Mouse (Mus musculus): Measurements from ENCODE around the gene Rnf7. TPM values are rescaled to one million over a fixed set of nuclear protein-coding genes. Genes with fewer than 3 reads are reported as not detected.
"Not testable (repeated sequence)": the region's sequence is repeated elsewhere in the genome, so short reads cannot be mapped to it uniquely, and the experiment has no call there.

Rnf7 gene
- polyA plus RNA-seq (2012; rRNA removed) = 183 and 341 TPM in 2 replicates
- 261 and 272 TPM in 2 replicates for polyA plus RNA-seq (2014; fragmentation: Nextera tagmentation; extraction: Ambion mirVana)

DNA sequence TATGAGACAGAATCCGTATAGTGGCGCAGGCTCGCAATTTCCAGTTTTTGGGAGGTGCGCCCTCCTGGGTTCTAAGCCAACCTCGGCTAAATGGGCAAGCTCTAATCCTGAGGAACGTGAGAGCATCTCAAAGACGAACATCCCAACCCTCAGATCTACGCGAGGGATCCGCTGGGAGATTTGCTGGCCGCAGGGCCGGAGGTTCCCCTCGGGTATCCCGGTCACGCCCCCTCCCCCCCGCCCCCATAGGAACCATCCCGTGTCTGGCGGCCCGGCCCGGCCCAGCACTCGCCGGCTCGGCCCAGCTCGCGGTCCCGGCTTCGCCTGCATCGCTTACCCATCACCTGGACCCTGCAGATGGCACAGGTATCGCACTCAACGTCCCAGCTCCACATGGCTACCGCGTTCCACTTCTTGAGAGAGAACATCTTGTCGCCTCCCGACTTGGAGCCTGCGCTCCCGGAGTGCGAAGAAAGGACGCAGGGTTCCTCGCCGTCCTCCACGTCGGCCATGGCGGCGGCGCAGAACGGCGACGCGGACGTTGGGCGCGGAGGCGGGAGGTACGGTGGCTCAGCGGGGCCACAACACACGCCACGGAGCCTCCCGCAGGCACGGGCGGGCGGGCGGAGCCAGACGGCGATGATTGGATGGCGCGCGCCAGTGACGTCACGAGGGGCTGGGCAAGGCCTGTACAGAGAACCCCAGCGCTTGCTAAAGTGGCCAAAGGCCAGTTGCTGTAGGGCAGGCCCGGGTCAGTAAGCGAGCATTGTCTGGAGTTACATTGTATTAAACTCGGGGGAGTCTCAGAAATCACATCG is at the start of gene Rnf7:
Rnf7 (minus strand) TSS at position 605 of the 818 bp plus-strand sequence.
- Histone ChIP-seq H3K4me3 (replicated peaks; ENCODE audit: low read length) (peak within 1 kb of the TSS; percentile 56), H3K9me3 (ENCODE audit: control insufficient read depth, low read length) (no peaks in the 10 kb centered on the region), H3K36me3 (ENCODE audit: control insufficient read depth, insufficient read depth, low read length) (peaks cover 22% of the 10 kb centered on the region), H3K9ac (ENCODE audit: low read depth, low read length, severe bottlenecking) (peak within 1 kb of the TSS; percentile 73), H3K27ac (replicated peaks; ENCODE audit: low read depth, low read length) (peak within 1 kb of the TSS; percentile 84), H3K4me2 (replicated peaks; ENCODE audit: low read depth, low read length, severe bottlenecking) (peak within 1 kb of the TSS; percentile 56), H3K27me3 (ENCODE audit: control insufficient read depth, insufficient read depth, low read length) (no peaks in the 10 kb centered on the region), H3K4me1 (ENCODE audit: control insufficient read depth, insufficient read depth, low read length) (peaks cover 9% of the 10 kb centered on the region; the same call in 1 of the 2 replicates)
- peak; percentile 99 for ATAC-seq (ENCODE audit: low FRiP score, low read depth)
- under 1% methylated on average over 74 of the region's 74 CpGs for WGBS
- DNase-seq (ENCODE audit: low spot score) = peak; percentile 95
- 0 out of 2 replicates have a peak, but pooled peaks have one; percentile 68 for TF ChIP-seq POLR2A (IDR thresholded peaks at IDR 0.05; ENCODE audit: borderline replicate concordance, extremely low read depth, insufficient read depth, insufficient read length)

GRCm38 (mm10) chr9:96526011-96526410 is 47.5 kb upstream of the Rnf7 start:
- TF ChIP-seq POLR2A (IDR thresholded peaks at IDR 0.05; ENCODE audit: borderline replicate concordance, extremely low read depth, insufficient read depth, insufficient read length) = no peak
- Histone ChIP-seq H3K27ac (replicated peaks; ENCODE audit: low read depth, low read length) (no peak overlapping the region), H3K4me1 (ENCODE audit: control insufficient read depth, insufficient read depth, low read length) (peaks cover 10% of the 10 kb centered on the region), H3K9me3 (ENCODE audit: control insufficient read depth, low read length) (no peaks in the 10 kb centered on the region), H3K36me3 (ENCODE audit: control insufficient read depth, insufficient read depth, low read length) (no peaks in the 10 kb centered on the region), H3K27me3 (ENCODE audit: control insufficient read depth, insufficient read depth, low read length) (no peaks in the 10 kb centered on the region), H3K4me2 (replicated peaks; ENCODE audit: low read depth, low read length, severe bottlenecking) (no peak overlapping the region), H3K4me3 (replicated peaks; ENCODE audit: low read length) (no peak overlapping the region), H3K9ac (ENCODE audit: low read depth, low read length, severe bottlenecking) (no peak overlapping the region)
- DNase-seq (ENCODE audit: low spot score) = no peak
- no peak for ATAC-seq (ENCODE audit: low FRiP score, low read depth)
- WGBS = 87% methylated on average over 4 of the region's 4 CpGs

DNA sequence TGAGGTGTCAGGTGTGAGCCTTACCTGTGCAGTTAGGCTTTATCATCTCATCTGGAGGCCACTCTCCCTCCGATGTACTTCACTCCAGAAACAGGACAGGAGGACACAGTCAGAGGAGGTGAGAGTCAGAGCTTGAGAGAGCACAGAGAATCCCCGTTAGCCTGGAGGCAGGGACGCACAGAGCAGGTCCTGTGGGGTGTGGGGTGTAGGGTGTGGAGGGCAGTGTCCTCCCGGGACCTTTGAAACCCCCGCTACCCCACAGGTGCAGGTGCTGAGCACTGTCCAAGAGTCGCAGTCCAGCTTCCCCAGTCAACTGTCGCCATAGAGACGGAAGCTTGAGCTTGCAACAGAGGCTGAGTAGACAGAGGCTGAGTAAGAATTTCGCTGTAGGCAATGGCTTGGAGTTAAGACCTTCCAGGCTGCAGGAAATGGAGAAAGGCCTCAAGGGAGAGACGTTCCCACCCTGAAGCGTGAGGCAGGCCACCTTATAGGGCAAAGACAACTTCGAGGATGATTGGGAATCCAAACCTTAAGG is 46.6 kb upstream of the Rnf7 start, which contains the start of gene Gm28729:
Gm28729 (minus strand) TSS at position 293 of the 535 bp plus-strand sequence.
- 41% methylated on average over 12 of the region's 12 CpGs for WGBS
- H3K4me1 ChIP-seq (ENCODE audit: control insufficient read depth, insufficient read depth, low read length) = 0 out of 2 replicates have a peak, but pooled peaks cover 2% of the 10 kb centered on the region
- H3K9me3 ChIP-seq (ENCODE audit: control insufficient read depth, low read length) = no peaks in the 10 kb centered on the region
- H3K27ac ChIP-seq (replicated peaks; ENCODE audit: low read depth, low read length) = no peak within 1 kb of the TSS
- H3K9ac ChIP-seq (ENCODE audit: low read depth, low read length, severe bottlenecking) = no peak within 1 kb of the TSS
- H3K4me2 ChIP-seq (replicated peaks; ENCODE audit: low read depth, low read length, severe bottlenecking) = no peak within 1 kb of the TSS
- ATAC-seq (ENCODE audit: low FRiP score, low read depth) (peak; percentile 31), DNase-seq (ENCODE audit: low spot score) (no peak)
- H3K27me3 ChIP-seq (ENCODE audit: control insufficient read depth, insufficient read depth, low read length) = no peaks in the 10 kb centered on the region
- no peak within 1 kb of the TSS for H3K4me3 ChIP-seq (replicated peaks; ENCODE audit: low read length)
- no peaks in the 10 kb centered on the region for H3K36me3 ChIP-seq (ENCODE audit: control insufficient read depth, insufficient read depth, low read length)
- no peak for TF ChIP-seq POLR2A (IDR thresholded peaks at IDR 0.05; ENCODE audit: borderline replicate concordance, extremely low read depth, insufficient read depth, insufficient read length)

GRCm38 (mm10) chr9:96523148-96523547 is 44.7 kb upstream of the Rnf7 start:
- Histone ChIP-seq H3K4me3 (replicated peaks; ENCODE audit: low read length) (no peak overlapping the region), H3K9ac (ENCODE audit: low read depth, low read length, severe bottlenecking) (no peak overlapping the region), H3K36me3 (ENCODE audit: control insufficient read depth, insufficient read depth, low read length) (no peaks in the 10 kb centered on the region), H3K27me3 (ENCODE audit: control insufficient read depth, insufficient read depth, low read length) (no peaks in the 10 kb centered on the region), H3K4me1 (ENCODE audit: control insufficient read depth, insufficient read depth, low read length) (no peaks in the 10 kb centered on the region), H3K9me3 (ENCODE audit: control insufficient read depth, low read length) (no peaks in the 10 kb centered on the region), H3K27ac (replicated peaks; ENCODE audit: low read depth, low read length) (no peak overlapping the region), H3K4me2 (replicated peaks; ENCODE audit: low read depth, low read length, severe bottlenecking) (no peak overlapping the region)
- TF ChIP-seq POLR2A (IDR thresholded peaks at IDR 0.05; ENCODE audit: borderline replicate concordance, extremely low read depth, insufficient read depth, insufficient read length) = no peak
- DNase-seq (ENCODE audit: low spot score) (no peak), ATAC-seq (ENCODE audit: low FRiP score, low read depth) (no peak)
- 83% methylated on average over 5 of the region's 5 CpGs for WGBS

DNA sequence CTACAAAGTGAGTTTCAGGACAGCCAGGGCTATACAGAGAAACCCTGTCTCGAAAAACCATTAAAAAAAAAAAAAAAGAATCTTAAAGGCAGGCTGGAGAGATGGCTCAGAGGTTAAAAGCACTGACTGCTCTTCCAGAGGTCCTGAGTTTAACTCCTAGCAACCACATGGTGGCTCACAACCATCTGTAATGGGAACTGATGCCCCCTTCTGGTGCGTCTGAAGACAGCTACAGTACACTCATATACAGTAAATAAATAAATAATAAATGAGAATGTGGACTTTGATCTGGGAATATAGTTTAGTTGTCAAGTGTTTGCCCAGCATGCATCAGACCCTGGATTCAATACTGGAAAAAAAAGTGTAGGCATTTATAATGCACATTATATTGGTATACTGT is 43.1 kb upstream of the Rnf7 start:
- H3K4me1 ChIP-seq (ENCODE audit: control insufficient read depth, insufficient read depth, low read length); H3K4me2 ChIP-seq (replicated peaks; ENCODE audit: low read depth, low read length, severe bottlenecking); DNase-seq (ENCODE audit: low spot score); H3K36me3 ChIP-seq (ENCODE audit: control insufficient read depth, insufficient read depth, low read length); H3K27me3 ChIP-seq (ENCODE audit: control insufficient read depth, insufficient read depth, low read length); H3K9me3 ChIP-seq (ENCODE audit: control insufficient read depth, low read length); H3K9ac ChIP-seq (ENCODE audit: low read depth, low read length, severe bottlenecking); ATAC-seq (ENCODE audit: low FRiP score, low read depth); H3K27ac ChIP-seq (replicated peaks; ENCODE audit: low read depth, low read length); H3K4me3 ChIP-seq (replicated peaks; ENCODE audit: low read length): not testable (repeated sequence)
- WGBS = 75% methylated on average over 2 of the region's 2 CpGs
